Mouse (Mus musculus): ENCODE data around the gene Mapk11. TPM values are rescaled to one million over a fixed set of nuclear protein-coding genes. Genes with fewer than 3 reads are reported as not detected.

The Mapk11 gene
- polyA plus RNA-seq, 1 experiment from 2014 or later, result 24.9 TPM

DNA sequence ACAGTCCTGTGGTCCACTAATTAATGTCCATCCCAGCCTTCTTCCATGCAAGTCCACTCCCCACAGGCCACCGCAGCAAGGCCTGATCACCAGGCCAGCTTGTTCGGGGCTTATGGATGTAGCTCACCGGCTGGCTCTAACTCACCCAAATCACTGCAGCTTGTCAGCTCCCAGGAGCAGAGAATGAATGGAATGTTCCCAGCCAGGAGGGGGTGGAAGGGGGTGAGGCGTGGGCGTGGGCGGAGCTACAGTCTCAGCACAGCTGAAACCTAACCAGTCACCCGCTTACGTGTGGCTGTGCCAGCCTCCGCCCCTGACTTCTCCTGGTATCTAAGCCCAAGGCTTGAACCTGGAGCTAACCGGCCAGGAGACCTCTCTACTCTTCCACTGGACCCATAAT is 20.0 kb upstream of the Mapk11 start:
- no peaks in the 10 kb centered on the region for H3K27me3 ChIP-seq (ENCODE audit: control insufficient read depth, insufficient read depth, low read length)
- no peaks in the 10 kb centered on the region for H3K9me3 ChIP-seq (ENCODE audit: control insufficient read depth, low read length)
- WGBS, result 0% methylated on average over 10 of the region's 10 CpGs
- H3K4me1 ChIP-seq (ENCODE audit: control insufficient read depth, insufficient read depth, low read length), result peaks cover 40% of the 10 kb centered on the region
- H3K4me2 ChIP-seq (ENCODE audit: low read depth, low read length), result no peak overlapping the region
- H3K9ac ChIP-seq (replicated peaks; ENCODE audit: low read depth, low read length), result no peak overlapping the region
- peak; percentile 44; the same call in 1 of the 2 replicates for ATAC-seq (ENCODE audit: low read depth)
- peak overlapping the region; percentile 35; the same call in 1 of the 2 replicates for H3K27ac ChIP-seq (ENCODE audit: low read depth, low read length)
- no peak overlapping the region for H3K4me3 ChIP-seq (ENCODE audit: low read depth, low read length)
- peaks cover 37% of the 10 kb centered on the region for H3K36me3 ChIP-seq (ENCODE audit: control insufficient read depth, insufficient read depth, low read length)

DNA sequence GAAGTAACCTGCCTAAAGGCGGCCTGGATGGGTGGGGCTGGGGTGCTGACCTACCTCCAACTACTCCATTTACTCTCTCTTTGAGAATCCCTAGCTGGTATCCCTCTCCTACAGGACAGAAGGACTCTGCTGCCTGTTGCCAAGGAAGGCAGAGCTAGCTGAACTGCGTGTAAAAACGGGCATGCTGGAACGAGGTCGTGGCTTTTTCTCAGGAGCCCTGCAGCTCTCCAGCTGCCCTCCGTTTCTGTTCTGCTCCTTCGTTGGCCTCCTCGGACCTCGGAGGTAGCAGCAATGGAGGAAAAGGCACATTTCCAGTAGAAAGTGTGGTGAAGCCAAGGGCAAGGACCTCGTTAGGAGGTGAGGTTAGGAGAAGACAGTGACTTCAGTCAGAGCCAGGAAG is 19.5 kb upstream of the Mapk11 start:
- no peak overlapping the region for H3K4me2 ChIP-seq (ENCODE audit: low read depth, low read length)
- peaks cover 42% of the 10 kb centered on the region for H3K36me3 ChIP-seq (ENCODE audit: control insufficient read depth, insufficient read depth, low read length)
- peak overlapping the region; percentile 7; the same call in 1 of the 2 replicates for H3K27ac ChIP-seq (ENCODE audit: low read depth, low read length)
- H3K27me3 ChIP-seq (ENCODE audit: control insufficient read depth, insufficient read depth, low read length), result no peaks in the 10 kb centered on the region
- 56% methylated on average over 10 of the region's 10 CpGs for WGBS
- no peak overlapping the region for H3K9ac ChIP-seq (replicated peaks; ENCODE audit: low read depth, low read length)
- peaks cover 35% of the 10 kb centered on the region for H3K4me1 ChIP-seq (ENCODE audit: control insufficient read depth, insufficient read depth, low read length)
- ATAC-seq (ENCODE audit: low read depth), result no peak
- no peak overlapping the region for H3K4me3 ChIP-seq (ENCODE audit: low read depth, low read length)
- no peaks in the 10 kb centered on the region for H3K9me3 ChIP-seq (ENCODE audit: control insufficient read depth, low read length)

GRCm38 (mm10) chr15:89165478-89165877 is 16.1 kb upstream of the Mapk11 start:
- Histone ChIP-seq H3K9me3 (ENCODE audit: control insufficient read depth, low read length) (no peaks in the 10 kb centered on the region), H3K4me1 (ENCODE audit: control insufficient read depth, insufficient read depth, low read length) (peaks cover 15% of the 10 kb centered on the region), H3K36me3 (ENCODE audit: control insufficient read depth, insufficient read depth, low read length) (peaks cover 70% of the 10 kb centered on the region), H3K27me3 (ENCODE audit: control insufficient read depth, insufficient read depth, low read length) (no peaks in the 10 kb centered on the region), H3K9ac (replicated peaks; ENCODE audit: low read depth, low read length) (no peak overlapping the region), H3K4me3 (ENCODE audit: low read depth, low read length) (no peak overlapping the region), H3K4me2 (ENCODE audit: low read depth, low read length) (no peak overlapping the region), H3K27ac (ENCODE audit: low read depth, low read length) (no peak overlapping the region)
- WGBS, result 93% methylated on average over 12 of the region's 12 CpGs
- ATAC-seq (ENCODE audit: low read depth), result no peak

DNA sequence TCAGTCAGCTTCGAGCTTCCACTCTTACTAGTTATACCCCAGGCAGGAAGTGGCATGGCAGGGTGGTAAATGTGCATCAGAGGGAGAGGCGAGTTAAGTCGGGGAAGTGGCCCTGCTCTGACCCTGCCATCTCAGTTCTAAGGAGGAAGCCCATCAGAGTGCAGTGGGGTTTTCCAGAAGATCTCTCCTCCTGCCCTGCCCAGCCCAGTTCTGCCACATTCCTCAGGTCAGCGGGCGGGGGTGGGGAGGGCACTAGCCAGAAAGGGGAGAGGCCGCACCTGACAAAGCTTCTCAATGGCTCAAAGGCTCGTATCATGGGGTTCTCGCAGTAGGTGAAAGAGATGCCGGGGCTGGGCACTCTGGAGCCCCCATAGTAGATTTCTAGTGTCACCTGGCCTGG is 12.0 kb upstream of the Mapk11 start:
- Histone ChIP-seq H3K9ac (replicated peaks; ENCODE audit: low read depth, low read length) (no peak overlapping the region), H3K36me3 (ENCODE audit: control insufficient read depth, insufficient read depth, low read length) (peaks cover 94% of the 10 kb centered on the region), H3K4me3 (ENCODE audit: low read depth, low read length) (no peak overlapping the region), H3K4me1 (ENCODE audit: control insufficient read depth, insufficient read depth, low read length) (no peaks in the 10 kb centered on the region), H3K9me3 (ENCODE audit: control insufficient read depth, low read length) (no peaks in the 10 kb centered on the region), H3K4me2 (ENCODE audit: low read depth, low read length) (no peak overlapping the region), H3K27me3 (ENCODE audit: control insufficient read depth, insufficient read depth, low read length) (no peaks in the 10 kb centered on the region), H3K27ac (ENCODE audit: low read depth, low read length) (no peak overlapping the region)
- 89% methylated on average over 8 of the region's 9 CpGs for WGBS
- ATAC-seq (ENCODE audit: low read depth), result no peak

GRCm38 (mm10) chr15:89158516-89158915 is 9.1 kb upstream of the Mapk11 start:
- Histone ChIP-seq H3K4me2 (ENCODE audit: low read depth, low read length) (no peak overlapping the region), H3K4me3 (ENCODE audit: low read depth, low read length) (no peak overlapping the region), H3K27ac (ENCODE audit: low read depth, low read length) (no peak overlapping the region), H3K9me3 (ENCODE audit: control insufficient read depth, low read length) (no peaks in the 10 kb centered on the region), H3K4me1 (ENCODE audit: control insufficient read depth, insufficient read depth, low read length) (no peaks in the 10 kb centered on the region), H3K27me3 (ENCODE audit: control insufficient read depth, insufficient read depth, low read length) (no peaks in the 10 kb centered on the region), H3K9ac (replicated peaks; ENCODE audit: low read depth, low read length) (no peak overlapping the region), H3K36me3 (ENCODE audit: control insufficient read depth, insufficient read depth, low read length) (peaks cover 89% of the 10 kb centered on the region)
- no peak for ATAC-seq (ENCODE audit: low read depth)
- 94% methylated on average over 16 of the region's 16 CpGs for WGBS

- Histone ChIP-seq H3K9me3 (ENCODE audit: control insufficient read depth, low read length) (no peaks in the 10 kb centered on the region), H3K36me3 (ENCODE audit: control insufficient read depth, insufficient read depth, low read length) (peaks cover 87% of the 10 kb centered on the region), H3K27me3 (ENCODE audit: control insufficient read depth, insufficient read depth, low read length) (no peaks in the 10 kb centered on the region), H3K27ac (ENCODE audit: low read depth, low read length) (no peak overlapping the region), H3K4me1 (ENCODE audit: control insufficient read depth, insufficient read depth, low read length) (no peaks in the 10 kb centered on the region), H3K4me2 (ENCODE audit: low read depth, low read length) (no peak overlapping the region), H3K4me3 (ENCODE audit: low read depth, low read length) (no peak overlapping the region), H3K9ac (replicated peaks; ENCODE audit: low read depth, low read length) (no peak overlapping the region)
- WGBS, result 68% methylated on average over 7 of the region's 7 CpGs
- no peak for ATAC-seq (ENCODE audit: low read depth)
These were observed 8.5 kb upstream of the Mapk11 start for GRCm38 (mm10) chr15:89157954-89158353.

- H3K9ac ChIP-seq (replicated peaks; ENCODE audit: low read depth, low read length), result no peak overlapping the region
- no peak overlapping the region for H3K27ac ChIP-seq (ENCODE audit: low read depth, low read length)
- H3K9me3 ChIP-seq (ENCODE audit: control insufficient read depth, low read length), result no peaks in the 10 kb centered on the region
- H3K4me3 ChIP-seq (ENCODE audit: low read depth, low read length), result no peak overlapping the region
- peaks cover 31% of the 10 kb centered on the region for H3K36me3 ChIP-seq (ENCODE audit: control insufficient read depth, insufficient read depth, low read length)
- H3K27me3 ChIP-seq (ENCODE audit: control insufficient read depth, insufficient read depth, low read length), result no peaks in the 10 kb centered on the region
- peaks cover 18% of the 10 kb centered on the region for H3K4me1 ChIP-seq (ENCODE audit: control insufficient read depth, insufficient read depth, low read length)
- no peak overlapping the region for H3K4me2 ChIP-seq (ENCODE audit: low read depth, low read length)
- peak; percentile 52; the same call in 1 of the 2 replicates for ATAC-seq (ENCODE audit: low read depth)
These were observed 2.9 kb upstream of the Mapk11 start for GRCm38 (mm10) chr15:89152312-89152711.

- WGBS, result 3% methylated on average over 13 of the region's 13 CpGs
- peaks cover 11% of the 10 kb centered on the region for H3K36me3 ChIP-seq (ENCODE audit: control insufficient read depth, insufficient read depth, low read length)
- H3K9ac ChIP-seq (replicated peaks; ENCODE audit: low read depth, low read length), result peak overlapping the region; percentile 86; the same call in 1 of the 2 replicates
- peaks cover 27% of the 10 kb centered on the region for H3K4me1 ChIP-seq (ENCODE audit: control insufficient read depth, insufficient read depth, low read length)
- no peaks in the 10 kb centered on the region for H3K9me3 ChIP-seq (ENCODE audit: control insufficient read depth, low read length)
- H3K27me3 ChIP-seq (ENCODE audit: control insufficient read depth, insufficient read depth, low read length), result no peaks in the 10 kb centered on the region
- no peak for ATAC-seq (ENCODE audit: low read depth)
- H3K4me3 ChIP-seq (ENCODE audit: low read depth, low read length), result peak overlapping the region; percentile 79
- H3K4me2 ChIP-seq (ENCODE audit: low read depth, low read length), result peak overlapping the region; percentile 87
- no peak overlapping the region; the same call in 1 of the 2 replicates for H3K27ac ChIP-seq (ENCODE audit: low read depth, low read length)
These were observed 588 bp upstream of the Mapk11 start for GRCm38 (mm10) chr15:89150041-89150390.

- H3K36me3 ChIP-seq (ENCODE audit: control insufficient read depth, insufficient read depth, low read length), result peaks cover 12% of the 10 kb centered on the region; the same call in 1 of the 2 replicates
- H3K27ac ChIP-seq (ENCODE audit: low read depth, low read length), result peak overlapping the region; percentile 85
- peak overlapping the region; percentile 87 for H3K4me2 ChIP-seq (ENCODE audit: low read depth, low read length)
- peak; percentile 3; the same call in 1 of the 2 replicates for ATAC-seq (ENCODE audit: low read depth)
- peaks cover 27% of the 10 kb centered on the region for H3K4me1 ChIP-seq (ENCODE audit: control insufficient read depth, insufficient read depth, low read length)
- peak overlapping the region; percentile 86 for H3K9ac ChIP-seq (replicated peaks; ENCODE audit: low read depth, low read length)
- H3K9me3 ChIP-seq (ENCODE audit: control insufficient read depth, low read length), result no peaks in the 10 kb centered on the region
- 4% methylated on average over 25 of the region's 25 CpGs for WGBS
- peak overlapping the region; percentile 79 for H3K4me3 ChIP-seq (ENCODE audit: low read depth, low read length)
- no peaks in the 10 kb centered on the region for H3K27me3 ChIP-seq (ENCODE audit: control insufficient read depth, insufficient read depth, low read length)
These were observed 745 bp downstream of the Mapk11 start for GRCm38 (mm10) chr15:89148496-89149270.

Data from neural tube, embryonic 14.5 days (tissue).